Mouse (Mus musculus) sigmoid colon, adult 10 weeks (tissue): Measurements from ENCODE around the gene Pqlc3. TPM values are rescaled to one million over a fixed set of nuclear protein-coding genes. Genes with fewer than 3 reads are reported as not detected.

Experiments used
- polyA plus RNA-seq: library from polyadenylated mRNA; stranded (reverse); fragments of 350-450 nt; fragmentation: Illumina TruSeq; extraction: RNeasy Lipid Tissue Mini Kit (QIAGEN cat#74804); gene quantifications from one replicate; pipeline ENCODE4 v1.2.3, GENCODE M21; 2014; ENCODE audit warnings: low read depth, low replicate concordance

The Pqlc3 gene
- 79.1 TPM for polyA plus RNA-seq

DNA sequence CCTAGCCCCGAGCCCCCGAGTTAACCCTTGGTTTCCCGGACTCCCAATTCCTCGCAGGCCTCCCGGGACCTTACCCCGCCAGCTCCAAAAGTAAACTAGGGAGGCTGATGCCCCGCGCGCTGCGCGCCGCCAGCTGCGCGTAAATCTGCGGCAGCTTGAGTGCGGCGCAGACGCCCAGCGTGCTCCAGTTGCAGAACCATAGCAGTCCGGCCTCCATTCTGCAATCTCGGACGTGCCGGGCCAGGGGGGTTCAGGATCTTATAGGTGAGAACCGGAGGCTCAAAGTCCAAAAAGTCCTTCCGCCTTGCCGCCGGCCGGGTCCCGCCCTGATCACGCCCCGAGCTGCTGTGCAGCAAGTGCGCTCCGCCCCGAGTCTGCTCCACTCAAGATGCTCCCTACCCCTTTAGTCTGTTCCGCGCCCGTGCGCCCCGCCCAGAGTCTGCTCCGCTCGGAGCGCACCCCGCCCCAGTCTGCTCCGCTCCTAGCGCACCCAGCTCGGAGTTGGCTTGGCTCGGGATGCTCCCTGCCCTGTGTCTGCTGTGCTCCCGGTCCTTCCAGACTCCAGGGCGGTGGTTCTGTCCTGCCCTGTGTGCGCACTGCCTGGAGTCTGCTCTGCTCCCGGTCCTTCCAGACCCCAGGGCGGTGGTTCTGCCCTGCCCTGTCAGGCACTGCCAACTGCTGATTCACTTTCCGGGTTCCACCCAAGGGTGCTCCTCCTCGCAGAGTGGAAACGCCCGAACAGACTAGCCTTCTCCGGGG is at the start of gene Pqlc3:
Gene Pqlc3 (minus strand): TSS at position 670 of the 759 bp plus-strand sequence.

DNA sequence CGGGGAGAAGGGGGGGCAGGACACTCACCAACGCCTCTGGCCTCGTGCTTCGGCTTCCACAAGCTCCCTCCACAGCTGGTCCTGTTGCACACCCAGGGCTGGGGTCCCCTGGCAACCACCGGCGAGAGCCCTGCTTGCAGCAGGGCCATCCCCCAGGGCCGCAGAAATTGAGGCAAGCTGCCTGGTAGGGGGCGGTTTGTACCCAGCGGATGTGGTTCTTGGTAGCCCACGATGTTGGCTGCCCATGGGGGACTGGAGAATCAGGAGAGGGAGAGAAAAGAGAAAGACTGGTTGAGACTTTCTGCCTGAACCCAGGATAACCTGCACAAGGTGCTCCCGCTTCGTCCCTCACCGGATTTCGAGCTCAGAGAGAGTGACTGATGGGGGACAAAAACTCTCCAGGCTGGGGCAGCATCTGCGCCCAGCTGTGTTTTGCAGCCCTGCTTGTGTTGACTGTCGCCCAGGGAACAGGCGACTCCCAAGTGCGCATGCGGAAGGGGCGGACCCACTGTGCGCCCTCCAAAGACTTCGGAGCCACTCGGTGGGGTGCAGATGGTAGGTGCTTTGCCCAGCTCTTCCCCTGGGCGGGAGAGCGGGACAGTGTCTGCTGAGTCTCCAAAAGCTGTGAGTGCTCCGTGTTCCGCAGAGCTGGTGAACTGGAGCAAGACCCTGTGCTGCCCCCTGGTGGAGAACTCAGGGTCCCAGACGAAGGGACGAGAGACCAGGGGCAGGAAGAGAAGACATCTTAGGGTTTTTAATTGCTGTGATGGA is 11.1 kb upstream of the Pqlc3 start, which contains the start of gene 2410004P03Rik:
Gene 2410004P03Rik (minus strand): TSS at position 628 of the 771 bp plus-strand sequence.

Other genes with a start within 250 kb of the Pqlc3 start
- gene Greb1, start 199.5 kb downstream of the Pqlc3 start, polyA plus RNA-seq, result 3.3 TPM
- 29.3 TPM for gene E2f6, start 189.4 kb downstream of the Pqlc3 start, polyA plus RNA-seq
- 194 TPM for gene Rock2, start 105.5 kb downstream of the Pqlc3 start, polyA plus RNA-seq
- gene 2410004P03Rik, start 11.3 kb upstream of the Pqlc3 start, polyA plus RNA-seq, result 0.13 TPM
- gene Kcnf1, start 176.5 kb upstream of the Pqlc3 start, polyA plus RNA-seq, result 13.5 TPM